Mouse (Mus musculus) B cell, adult 62 days (primary cell): Measurements from ENCODE around the gene Cbwd1. TPM values are rescaled to one million over a fixed set of nuclear protein-coding genes. Genes with fewer than 3 reads are reported as not detected.

Source experiments
- total RNA-seq: library from RNA; stranded (reverse); gene quantifications from 4 replicates; pipeline ENCODE4 v1.2.4, GENCODE M21; 2023

The Cbwd1 gene
- total RNA-seq: 9.4 to 14.6 TPM (median 13.0 TPM) in 4 replicates

DNA sequence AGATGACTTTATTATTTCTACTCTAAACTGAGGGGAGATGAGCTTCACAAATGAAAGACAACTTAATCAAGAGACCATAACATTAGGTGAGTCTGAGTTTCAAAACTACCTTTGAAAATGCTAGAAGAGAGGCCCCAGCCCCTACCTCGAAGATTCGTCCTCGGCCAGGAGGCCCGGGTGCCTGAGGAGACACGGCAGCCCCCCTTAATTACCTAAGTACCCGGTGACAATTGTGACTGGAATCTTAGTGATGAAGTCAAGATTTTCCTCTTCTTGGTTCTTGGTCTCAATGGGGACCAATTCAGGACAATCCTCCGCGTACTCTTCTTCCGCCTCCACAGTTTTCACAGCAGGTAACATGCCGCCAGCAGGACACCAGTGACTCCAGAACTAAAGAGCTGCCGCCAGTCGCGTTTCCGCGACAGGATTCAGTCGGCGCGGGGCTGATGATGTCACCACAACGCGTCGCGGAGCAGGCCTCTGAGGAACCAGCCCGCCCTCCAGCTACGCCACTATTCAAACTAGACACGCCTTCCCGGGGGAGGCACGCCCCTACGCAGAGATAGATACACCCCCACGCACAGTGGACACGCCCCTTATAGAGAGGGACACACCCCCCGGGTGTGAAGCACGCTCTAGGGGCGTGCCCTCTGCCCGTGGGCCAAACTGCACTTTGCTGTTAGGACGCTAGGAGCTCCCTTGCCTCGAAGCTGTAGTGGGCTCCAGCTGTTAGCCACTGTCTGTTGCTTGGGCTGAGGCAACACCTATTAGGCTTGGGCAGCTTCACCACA is at the start of gene Cbwd1:
Gene Cbwd1, minus strand, starts transcription at position 439 of the 791 bp plus-strand sequence.

DNA sequence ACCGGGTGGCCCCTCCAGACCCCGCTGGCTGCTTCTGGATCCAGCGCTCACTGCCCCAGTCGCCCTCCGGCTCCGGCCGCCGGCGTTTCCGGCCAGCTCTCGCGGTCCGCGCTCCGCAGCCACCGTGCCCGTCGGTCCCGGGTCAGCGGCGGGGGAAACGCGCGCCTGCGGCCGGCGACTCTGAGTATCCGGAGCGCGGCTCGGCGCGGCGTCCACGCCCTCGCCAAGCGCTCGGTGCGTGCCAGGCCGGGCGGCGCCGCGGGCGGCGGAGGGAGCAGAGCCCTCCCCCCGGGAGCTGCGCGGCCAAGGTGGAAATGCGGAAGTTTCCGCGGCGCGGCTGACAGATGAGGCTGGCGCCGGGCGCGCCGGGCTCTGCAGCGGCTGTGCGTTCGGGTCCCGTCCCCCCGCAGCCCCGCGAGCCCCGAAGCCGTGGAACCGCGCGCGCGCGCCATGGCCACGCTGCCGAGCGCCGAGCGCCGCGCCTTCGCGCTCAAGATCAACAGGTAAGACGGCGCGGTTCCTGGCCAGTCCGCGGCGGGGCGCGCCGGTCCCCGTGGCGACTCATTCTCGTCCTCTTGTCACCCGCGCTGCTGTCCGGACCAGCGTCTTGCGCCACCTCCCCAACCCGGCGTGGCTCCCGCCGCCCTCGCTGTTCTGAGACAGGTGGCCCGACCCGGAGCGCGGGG is 37.9 kb upstream of the Cbwd1 start, which contains the start of gene Dock8:
Gene Dock8, plus strand, starts transcription at position 334 of the 686 bp plus-strand sequence.

DNA sequence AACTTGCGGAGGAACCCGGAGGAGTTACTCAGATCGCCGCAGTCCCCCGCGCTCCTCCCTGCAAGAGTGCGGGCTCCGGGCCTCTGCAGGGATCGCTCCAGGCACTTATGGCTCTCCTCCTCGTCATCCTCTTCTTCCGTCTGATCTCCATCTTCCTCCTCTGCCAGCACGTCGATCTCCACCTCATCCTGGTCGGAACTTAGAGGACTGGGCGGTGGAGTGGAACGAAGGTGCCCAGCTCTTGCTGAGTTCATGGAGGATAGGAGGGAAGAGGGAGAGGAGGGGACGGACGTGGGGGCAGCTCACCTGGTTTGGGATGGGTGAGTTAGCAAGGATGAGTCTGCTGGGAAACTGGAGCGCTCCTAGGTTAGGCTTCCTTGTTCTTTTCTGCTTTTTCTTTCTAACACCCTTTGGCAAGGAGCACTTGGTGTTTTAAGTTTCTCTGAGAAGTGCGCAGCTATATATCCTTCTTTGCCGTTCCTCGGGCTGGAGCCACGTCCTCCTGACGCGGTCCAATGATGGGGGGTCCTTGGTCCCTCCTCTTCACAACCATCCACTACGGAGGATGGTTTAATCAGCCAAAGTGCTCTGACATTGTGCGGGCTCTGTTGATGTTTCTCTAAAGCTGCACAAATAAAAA is 60.7 kb downstream of the Cbwd1 start, which contains the start of gene Foxd4:
Gene Foxd4, minus strand, starts transcription at position 617 of the 640 bp plus-strand sequence.

DNA sequence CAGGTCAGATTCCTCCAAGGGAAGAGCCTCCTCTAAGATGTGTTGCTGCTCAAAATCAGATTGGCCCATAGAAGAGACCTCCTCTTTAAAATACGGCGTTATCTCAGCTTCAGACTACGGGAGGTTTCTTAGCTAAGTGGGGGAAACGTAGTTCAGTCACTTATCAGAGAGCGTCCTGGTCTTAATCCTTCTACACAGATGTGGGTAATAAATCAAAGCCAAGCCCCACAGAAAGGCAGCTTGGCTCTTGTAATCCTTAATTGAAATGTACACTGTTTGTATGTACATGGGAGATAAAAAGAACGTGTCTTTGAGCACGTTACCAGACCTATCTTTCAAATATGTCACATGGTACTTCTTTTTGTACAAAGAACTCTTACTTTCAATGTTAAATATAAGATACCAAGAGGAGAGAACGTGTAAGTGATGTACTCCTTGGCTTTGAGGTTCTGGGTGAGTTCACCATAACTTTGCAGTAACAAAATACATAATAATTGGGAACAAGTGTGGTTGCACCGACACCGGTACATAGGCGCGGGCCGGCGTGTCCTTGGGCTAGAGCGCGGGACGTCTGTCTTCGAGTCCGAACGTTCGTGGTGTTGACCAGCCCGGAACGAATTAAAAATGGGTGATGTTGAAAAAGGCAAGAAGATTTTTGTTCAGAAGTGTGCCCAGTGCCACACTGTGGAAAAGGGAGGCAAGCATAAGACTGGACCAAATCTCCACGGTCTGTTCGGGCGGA is 86.1 kb downstream of the Cbwd1 start, which contains the start of gene Gm10053:
Gene Gm10053, plus strand, starts transcription at position 558 of the 742 bp plus-strand sequence.

Other genes starting within 250 kb of the Cbwd1 start
- gene Pgm5, start 99.8 kb downstream of the Cbwd1 start, total RNA-seq: not detected in 4 replicates
- gene Gm10053, start 85.9 kb downstream of the Cbwd1 start, total RNA-seq: 26.2 to 46.5 TPM (median 37.7 TPM) in 4 replicates
- not detected in 4 replicates for gene Foxd4, start 60.4 kb downstream of the Cbwd1 start, total RNA-seq
- gene Dock8, start 37.9 kb upstream of the Cbwd1 start, total RNA-seq: 213 to 248 TPM (median 228 TPM) in 4 replicates